Mouse (Mus musculus) hindbrain, embryonic 15.5 days (tissue): ENCODE measurements around the gene Plod2. TPM values are rescaled to one million over a fixed set of nuclear protein-coding genes. Genes with fewer than 3 reads are reported as not detected.

Experiments
- ATAC-seq: fragments of 200-750 bp; cut with Nextera tagmentation; 2 replicates; pipeline ENCODE4 v1.8.0; 2017; ENCODE audit warnings: low read depth, moderate number of reproducible peaks, moderate TSS enrichment; ENCODE audit not compliant: low FRiP score
- H3K27ac ChIP-seq: fragments of 300-500 bp; sonication (generic); replicated peaks from 2 replicates; pipeline ENCODE4 v1.5.1; 2015; ENCODE audit warnings: mild to moderate bottlenecking, inconsistent platforms
- H3K27me3 ChIP-seq: fragments of 300-500 bp; sonication (generic); 2 replicates; pipeline ENCODE4 v1.6.1; 2015; ENCODE audit warnings: control low read depth, inconsistent platforms
- H3K36me3 ChIP-seq: fragments of 300-500 bp; sonication (generic); 2 replicates; pipeline ENCODE4 v1.6.1; 2015; ENCODE audit warnings: control low read depth, inconsistent platforms
- H3K4me1 ChIP-seq: fragments of 300-500 bp; sonication (generic); replicated peaks from 2 replicates; pipeline ENCODE4 v1.6.1; 2015; ENCODE audit warnings: control low read depth, inconsistent platforms
- H3K4me2 ChIP-seq: fragments of 300-500 bp; sonication (generic); 2 replicates; pipeline ENCODE4 v1.6.1; 2015; ENCODE audit warnings: moderate library complexity, mild to moderate bottlenecking, inconsistent platforms
- H3K4me3 ChIP-seq: fragments of 300-500 bp; sonication (generic); 2 replicates; pipeline ENCODE4 v1.5.1; 2015; ENCODE audit warnings: mild to moderate bottlenecking, inconsistent platforms
- H3K9ac ChIP-seq: fragments of 300-500 bp; sonication (generic); 2 replicates; pipeline ENCODE4 v1.6.1; 2015; ENCODE audit warnings: inconsistent platforms
- H3K9me3 ChIP-seq: fragments of 300-500 bp; sonication (generic); 2 replicates; pipeline ENCODE4 v1.6.1; 2016; ENCODE audit warnings: control low read depth, inconsistent platforms
- WGBS: fragments of 180-500 bp; shearing (Covaris S2); methylation state at CpG from one replicate; pipeline ENCODE4 v1.1.7; 2015; 5-methylcytosine and 5-hydroxymethylcytosine counted together
- polyA plus RNA-seq: library from polyadenylated mRNA; unstranded; fragments of >200 nt; fragmentation: Nextera tagmentation; extraction: Ambion mirVana; gene quantifications from 2 replicates; pipeline ENCODE4 v1.2.1, GENCODE M21; 2015

Plod2 gene
- polyA plus RNA-seq: 12.0 and 13.8 TPM in 2 replicates

- peak within 1 kb of the TSS; percentile 71 for H3K27ac ChIP-seq
- under 1% methylated on average over 60 of the region's 67 CpGs for WGBS
- H3K9me3 ChIP-seq: no peaks in the 10 kb centered on the region
- H3K9ac ChIP-seq: peak within 1 kb of the TSS; percentile 69
- peak within 1 kb of the TSS; percentile 91 for H3K4me2 ChIP-seq
- H3K4me1 ChIP-seq: peaks cover 7% of the 10 kb centered on the region
- no peaks in the 10 kb centered on the region for H3K27me3 ChIP-seq
- peak within 1 kb of the TSS; percentile 75 for H3K4me3 ChIP-seq
- no peaks in the 10 kb centered on the region for H3K36me3 ChIP-seq
- ATAC-seq: peak; percentile 93
Observed at GRCm38 (mm10) chr9:92541977-92542561, at the start of gene Plod2. Gene Plod2 (plus strand): TSS chr9:92542223.

GRCm38 (mm10) chr9:92499710-92500410 is 42.2 kb upstream of the Plod2 start:
- ATAC-seq: no peak; the same call in 1 of the 2 replicates
- Histone ChIP-seq H3K27me3 (no peaks in the 10 kb centered on the region), H3K36me3 (no peaks in the 10 kb centered on the region), H3K4me3 (no peak overlapping the region), H3K27ac (no peak overlapping the region), H3K4me2 (no peak overlapping the region), H3K9me3 (no peaks in the 10 kb centered on the region), H3K4me1 (no peaks in the 10 kb centered on the region), H3K9ac (no peak overlapping the region)
- 43% methylated on average over 12 of the region's 12 CpGs for WGBS

DNA sequence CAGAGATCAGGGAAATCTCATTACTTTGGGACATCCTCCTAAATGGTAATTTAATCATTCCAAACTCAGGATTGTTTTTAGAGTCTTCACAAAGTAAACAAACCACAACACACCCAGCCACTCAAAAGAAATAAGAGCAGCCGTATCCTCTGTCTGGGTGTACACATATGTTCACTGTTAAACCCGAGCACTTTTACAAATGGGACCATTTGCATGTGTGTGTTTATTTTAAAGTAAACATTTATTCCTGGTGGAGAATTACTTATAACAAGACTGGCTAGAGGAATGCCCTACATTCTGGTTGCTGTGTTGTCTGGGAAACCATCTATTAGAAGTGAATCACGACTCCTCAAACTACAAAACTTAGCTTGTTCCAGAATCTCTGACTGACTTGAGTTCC is 37.8 kb upstream of the Plod2 start:
- WGBS: 82% methylated on average over 3 of the region's 3 CpGs
- Histone ChIP-seq H3K27me3 (no peaks in the 10 kb centered on the region), H3K4me2 (no peak overlapping the region), H3K4me3 (no peak overlapping the region), H3K36me3 (no peaks in the 10 kb centered on the region), H3K4me1 (no peaks in the 10 kb centered on the region), H3K9me3 (no peaks in the 10 kb centered on the region), H3K9ac (no peak overlapping the region), H3K27ac (no peak overlapping the region)
- no peak for ATAC-seq

- Histone ChIP-seq H3K27me3 (no peaks in the 10 kb centered on the region), H3K4me1 (no peaks in the 10 kb centered on the region), H3K36me3 (no peaks in the 10 kb centered on the region), H3K9me3 (no peaks in the 10 kb centered on the region), H3K4me2 (no peak overlapping the region), H3K9ac (no peak overlapping the region), H3K27ac (no peak overlapping the region), H3K4me3 (no peak overlapping the region)
- WGBS: 80% methylated on average over 1 of the region's 1 CpGs
- ATAC-seq: no peak
Observed at GRCm38 (mm10) chr9:92504889-92505288, 37.1 kb upstream of the Plod2 start.

- no peak for ATAC-seq
- H3K27me3 ChIP-seq: no peaks in the 10 kb centered on the region
- H3K27ac ChIP-seq: no peak overlapping the region
- H3K4me1 ChIP-seq: no peaks in the 10 kb centered on the region
- no peak overlapping the region for H3K4me2 ChIP-seq
- H3K9ac ChIP-seq: no peak overlapping the region
- no peaks in the 10 kb centered on the region for H3K9me3 ChIP-seq
- no peak overlapping the region for H3K4me3 ChIP-seq
- no peaks in the 10 kb centered on the region for H3K36me3 ChIP-seq
Observed at GRCm38 (mm10) chr9:92511696-92512095, 30.3 kb upstream of the Plod2 start.

DNA sequence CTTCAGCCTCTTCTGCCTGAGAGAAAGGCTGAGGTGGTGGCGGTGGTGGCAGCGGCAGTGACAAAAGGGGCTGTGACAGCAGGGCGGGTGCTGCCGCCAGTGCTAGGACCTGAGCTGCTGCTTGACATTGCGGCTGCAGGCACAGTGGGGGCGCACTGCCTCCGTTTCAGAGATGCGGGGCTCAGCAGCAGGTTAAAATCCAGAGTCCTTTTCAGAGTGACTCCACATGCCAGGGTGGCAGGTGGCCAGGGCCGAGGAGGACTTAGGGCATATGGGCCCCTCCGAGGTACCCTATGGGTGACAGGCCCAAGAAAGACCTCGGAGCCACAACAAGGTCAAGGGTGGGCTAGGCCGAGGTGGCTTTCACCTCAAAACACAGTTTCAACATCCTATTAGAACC is 25.0 kb upstream of the Plod2 start:
- no peaks in the 10 kb centered on the region for H3K36me3 ChIP-seq
- H3K9ac ChIP-seq: no peak overlapping the region
- H3K9me3 ChIP-seq: peaks cover 4% of the 10 kb centered on the region; the same call in 1 of the 2 replicates
- H3K4me3 ChIP-seq: no peak overlapping the region
- no peak for ATAC-seq
- no peaks in the 10 kb centered on the region for H3K27me3 ChIP-seq
- no peaks in the 10 kb centered on the region for H3K4me1 ChIP-seq
- no peak overlapping the region for H3K4me2 ChIP-seq
- H3K27ac ChIP-seq: no peak overlapping the region
- 98% methylated on average over 12 of the region's 12 CpGs for WGBS

GRCm38 (mm10) chr9:92520751-92521150 is 21.3 kb upstream of the Plod2 start:
- no peak for ATAC-seq
- Histone ChIP-seq H3K36me3 (no peaks in the 10 kb centered on the region), H3K4me1 (no peaks in the 10 kb centered on the region), H3K9me3 (peaks cover 4% of the 10 kb centered on the region; the same call in 1 of the 2 replicates), H3K27me3 (no peaks in the 10 kb centered on the region), H3K27ac (no peak overlapping the region), H3K9ac (no peak overlapping the region), H3K4me3 (no peak overlapping the region), H3K4me2 (no peak overlapping the region)
- WGBS: 94% methylated on average over 10 of the region's 10 CpGs

DNA sequence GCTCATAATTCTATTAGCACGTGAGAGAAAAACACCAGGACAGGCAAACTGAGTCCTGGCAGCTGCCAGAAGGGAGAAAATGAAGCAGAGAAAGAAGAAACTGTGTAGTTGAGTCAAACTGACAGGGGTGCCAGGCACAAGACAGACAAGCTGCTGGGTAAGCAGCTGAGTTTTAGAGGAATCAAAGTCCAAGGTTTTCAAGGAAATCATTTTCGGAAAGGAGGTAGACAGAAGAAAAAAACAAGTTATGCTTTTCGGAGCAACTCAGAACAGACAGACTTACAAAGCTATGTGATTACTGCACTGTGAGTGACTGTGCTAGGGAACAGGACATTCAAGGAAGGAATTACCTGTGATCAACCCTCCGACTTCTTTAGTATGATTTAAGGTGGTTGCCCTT is 17.5 kb upstream of the Plod2 start:
- Histone ChIP-seq H3K4me3 (no peak overlapping the region), H3K9me3 (no peaks in the 10 kb centered on the region), H3K27ac (no peak overlapping the region), H3K36me3 (no peaks in the 10 kb centered on the region), H3K9ac (no peak overlapping the region), H3K4me1 (no peaks in the 10 kb centered on the region), H3K4me2 (no peak overlapping the region), H3K27me3 (no peaks in the 10 kb centered on the region)
- WGBS: 84% methylated on average over 4 of the region's 4 CpGs
- ATAC-seq: no peak

DNA sequence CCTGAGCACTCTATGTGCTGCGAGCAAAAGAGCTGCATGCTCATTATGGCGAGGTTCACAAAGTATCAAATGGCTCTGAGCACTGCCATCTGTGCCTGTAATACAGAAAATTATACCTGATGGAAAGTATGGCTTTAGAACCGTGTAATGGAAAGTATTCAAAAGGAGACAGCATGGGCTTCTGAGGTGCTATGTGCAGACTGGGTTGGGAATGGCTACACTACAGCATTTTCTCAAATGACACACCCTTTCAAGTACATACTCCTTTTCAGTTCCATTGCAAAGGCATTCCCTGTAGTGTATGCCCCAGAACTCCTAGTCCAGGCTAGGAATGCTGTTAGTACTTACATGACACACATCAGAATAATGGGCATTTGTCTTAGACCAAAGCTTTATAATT is 12.0 kb upstream of the Plod2 start:
- Histone ChIP-seq H3K4me3 (no peak overlapping the region), H3K27ac (no peak overlapping the region), H3K27me3 (no peaks in the 10 kb centered on the region), H3K9me3 (no peaks in the 10 kb centered on the region), H3K36me3 (no peaks in the 10 kb centered on the region), H3K4me1 (no peaks in the 10 kb centered on the region), H3K4me2 (no peak overlapping the region), H3K9ac (no peak overlapping the region)
- ATAC-seq: no peak
- 73% methylated on average over 3 of the region's 3 CpGs for WGBS

- H3K36me3 ChIP-seq: no peaks in the 10 kb centered on the region
- H3K4me2 ChIP-seq: no peak overlapping the region
- H3K4me1 ChIP-seq: peaks cover 3% of the 10 kb centered on the region
- H3K4me3 ChIP-seq: no peak overlapping the region
- 66% methylated on average over 6 of the region's 6 CpGs for WGBS
- no peak overlapping the region for H3K9ac ChIP-seq
- no peaks in the 10 kb centered on the region for H3K9me3 ChIP-seq
- no peak for ATAC-seq
- H3K27ac ChIP-seq: no peak overlapping the region
- no peaks in the 10 kb centered on the region for H3K27me3 ChIP-seq
Observed at GRCm38 (mm10) chr9:92537735-92538134, 4.3 kb upstream of the Plod2 start.

DNA sequence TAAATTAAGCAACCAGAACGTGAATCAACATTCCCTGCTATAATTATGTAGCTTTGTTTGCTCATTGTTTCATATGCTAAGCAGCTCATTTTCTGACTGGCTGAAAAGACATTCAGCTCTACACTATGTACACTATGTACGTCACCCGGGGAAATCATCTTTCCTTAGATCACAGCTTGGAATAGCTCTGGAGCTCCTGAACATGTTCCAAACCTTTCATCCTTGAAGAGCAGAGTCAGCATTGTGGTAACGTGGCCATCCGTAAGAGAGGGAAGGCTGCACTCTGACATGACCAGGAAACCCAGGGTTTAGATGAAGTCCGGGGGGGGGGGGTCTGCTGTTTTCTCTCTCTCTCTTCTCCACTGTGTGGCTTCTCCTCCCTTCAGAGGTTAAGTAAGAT is 3.8 kb upstream of the Plod2 start:
- Histone ChIP-seq H3K27ac (no peak overlapping the region), H3K27me3 (no peaks in the 10 kb centered on the region), H3K4me3 (no peak overlapping the region), H3K36me3 (no peaks in the 10 kb centered on the region), H3K9ac (no peak overlapping the region), H3K4me1 (peaks cover 7% of the 10 kb centered on the region), H3K9me3 (no peaks in the 10 kb centered on the region), H3K4me2 (no peak overlapping the region)
- WGBS: 61% methylated on average over 6 of the region's 6 CpGs
- no peak for ATAC-seq

DNA sequence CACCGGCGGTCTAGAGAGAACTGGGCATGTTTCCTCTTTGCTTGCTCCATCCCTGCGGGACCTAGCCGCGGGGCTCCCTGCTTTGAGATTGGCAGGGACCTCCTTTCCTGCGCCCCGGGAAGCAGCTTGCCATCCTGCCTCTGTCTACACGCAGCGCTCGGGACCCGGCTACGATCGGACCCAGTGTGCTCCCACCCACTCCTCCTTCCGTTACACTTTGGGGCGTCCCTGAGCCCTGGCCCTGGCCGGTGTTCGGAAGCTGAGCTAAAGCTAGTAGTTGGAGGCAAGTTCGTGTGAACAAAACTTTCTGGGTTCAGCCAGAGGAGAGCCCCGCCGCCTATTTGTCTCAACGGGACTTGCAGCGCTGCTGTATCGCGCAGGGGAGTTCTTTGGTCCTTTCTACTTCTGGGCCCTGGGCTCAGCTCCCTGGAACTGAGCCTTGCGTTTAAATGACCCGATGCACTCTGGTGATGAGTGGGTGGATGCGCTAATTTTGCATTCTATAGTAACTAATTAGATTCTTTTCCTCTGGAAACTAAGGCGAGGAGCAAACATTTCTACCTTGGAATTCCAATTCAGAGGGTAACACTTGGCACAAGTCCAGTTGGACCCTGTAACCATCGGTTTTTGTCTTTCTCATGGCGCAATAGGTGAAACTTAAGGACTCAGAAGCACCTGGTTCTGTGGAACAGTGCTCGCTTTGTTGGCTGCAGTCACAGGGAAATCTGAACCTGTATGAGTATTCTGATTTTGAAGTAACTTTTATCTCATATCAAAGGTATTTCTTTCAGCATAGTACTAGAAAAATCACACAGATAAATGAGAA is 781 bp downstream of the Plod2 start:
- Histone ChIP-seq H3K27ac (peak overlapping the region; percentile 71), H3K4me2 (peak overlapping the region; percentile 91), H3K36me3 (no peaks in the 10 kb centered on the region), H3K27me3 (no peaks in the 10 kb centered on the region), H3K9ac (peak overlapping the region; percentile 69), H3K4me3 (peak overlapping the region; percentile 75), H3K9me3 (no peaks in the 10 kb centered on the region), H3K4me1 (peaks cover 7% of the 10 kb centered on the region)
- 1% methylated on average over 31 of the region's 31 CpGs for WGBS
- ATAC-seq: peak; percentile 70
